Mouse (Mus musculus): ENCODE results near the gene Efl1.
"Not testable (repeated sequence)": the region's sequence is repeated elsewhere in the genome, so short reads cannot be mapped to it uniquely, and the experiment has no call there.

Efl1 gene

GRCm38 (mm10) chr7:82719740-82720139 lies 71.3 kb downstream of the Efl1 start:
- no peak for DNase-seq (ENCODE audit: low spot score in 2 of 2)

GRCm38 (mm10) chr7:82720501-82720900 lies 72.1 kb downstream of the Efl1 start:
- no peak for DNase-seq (ENCODE audit: low spot score in 2 of 2)

DNA sequence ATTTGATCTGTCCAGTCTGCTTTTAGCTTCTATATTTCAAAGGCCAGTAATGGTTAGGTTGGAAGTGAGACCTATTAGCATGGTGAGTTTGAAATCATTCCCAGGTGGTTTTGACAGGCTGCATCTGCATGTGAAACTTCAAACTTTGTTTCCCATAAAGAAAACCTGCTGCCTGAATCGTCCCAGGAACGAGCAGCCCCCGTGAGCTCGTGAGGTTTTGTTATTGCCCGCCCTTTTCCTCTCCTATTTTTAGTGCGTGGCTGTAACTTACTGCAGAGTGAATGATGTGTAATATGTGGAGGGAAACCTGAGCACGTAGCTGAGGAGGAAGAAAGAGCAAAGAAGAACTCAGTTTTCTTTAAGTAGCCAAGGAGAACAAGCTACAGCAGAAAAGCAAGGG lies 72.5 kb downstream of the Efl1 start:
- no peak for DNase-seq (ENCODE audit: low spot score in 2 of 2)

GRCm38 (mm10) chr7:82722486-82723123 lies 74.2 kb downstream of the Efl1 start:
- DNase-seq (ENCODE audit: low spot score in 2 of 2): no peak

GRCm38 (mm10) chr7:82723151-82723871 lies 74.9 kb downstream of the Efl1 start:
- DNase-seq (ENCODE audit: low spot score in 2 of 2): no peak

DNA sequence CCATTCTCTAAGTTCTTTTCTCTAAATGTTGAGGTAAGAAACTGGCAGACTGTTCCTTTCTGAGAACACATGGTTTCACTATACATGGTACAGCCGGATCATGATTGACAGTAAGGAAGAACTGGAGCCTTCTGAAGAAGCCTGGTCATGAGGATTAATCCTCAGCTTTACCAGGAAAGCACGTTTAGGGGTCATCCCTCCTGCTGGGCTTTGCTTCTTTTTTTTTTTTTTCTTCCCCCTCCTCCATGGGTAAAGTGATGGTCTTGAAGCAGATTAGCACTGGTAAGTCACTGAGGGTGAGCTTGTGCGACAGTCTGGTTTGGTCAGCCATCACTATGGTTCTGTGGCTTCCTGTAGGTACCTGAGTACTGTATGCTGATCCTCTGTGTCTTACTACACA lies 76.1 kb downstream of the Efl1 start:
- DNase-seq (ENCODE audit: low spot score in 2 of 2): no peak

- DNase-seq (ENCODE audit: low spot score in 2 of 2): no peak
Measured at GRCm38 (mm10) chr7:82725006-82725636, 76.7 kb downstream of the Efl1 start.

DNA sequence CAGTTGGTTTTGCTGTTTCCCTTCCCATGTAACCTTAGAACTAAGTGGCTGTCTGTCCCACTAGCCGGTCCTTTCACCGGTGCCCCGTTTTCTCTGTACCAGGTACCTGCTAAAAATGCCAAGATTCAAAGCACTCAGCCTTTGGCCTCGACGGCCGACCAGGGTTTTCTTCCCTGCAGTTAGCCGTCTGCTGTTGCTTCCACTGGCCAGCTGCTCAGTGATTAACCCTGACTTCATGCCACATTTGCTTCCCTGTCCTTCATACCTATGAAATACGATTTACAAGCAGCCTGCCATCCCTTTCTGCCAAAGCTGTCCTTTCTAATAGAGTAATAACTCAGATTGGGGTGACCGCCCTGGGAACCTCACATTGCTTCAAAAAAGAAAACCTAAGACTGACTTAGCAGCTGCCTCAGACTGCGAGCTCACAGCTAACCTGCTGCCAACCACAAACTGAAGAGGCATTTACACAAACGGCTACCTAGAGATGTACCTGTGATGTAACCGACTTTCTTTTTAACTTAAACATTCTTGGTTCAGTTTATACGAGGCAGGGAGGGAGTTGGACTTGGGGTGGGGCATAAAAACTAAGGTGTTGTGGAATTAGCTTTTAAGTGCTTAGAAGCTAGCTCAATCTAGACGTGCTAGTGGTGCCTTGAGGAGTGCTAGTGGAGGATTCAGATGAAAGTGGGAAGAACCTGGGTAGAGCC lies 77.5 kb downstream of the Efl1 start:
- no peak for DNase-seq (ENCODE audit: low spot score in 2 of 2)

DNA sequence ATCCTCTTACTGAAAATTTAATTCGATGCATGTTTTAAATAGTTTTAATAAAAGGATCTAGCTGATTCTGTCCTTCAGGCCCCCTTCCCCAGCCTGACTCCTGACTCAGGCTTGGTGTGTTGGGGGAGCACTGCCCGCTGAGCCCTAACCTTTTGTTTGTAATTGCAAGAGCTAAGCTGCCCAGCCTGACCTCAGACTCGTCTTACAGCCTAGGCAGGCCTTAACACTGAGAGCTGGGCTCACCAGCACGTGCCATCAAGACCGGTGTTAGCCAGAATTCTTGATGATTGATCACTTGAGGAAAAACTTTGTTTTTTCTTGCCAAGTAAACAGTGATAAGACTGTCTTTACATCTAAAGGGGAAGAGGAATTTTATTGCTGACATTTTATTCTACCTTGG lies 78.7 kb downstream of the Efl1 start:
- no peak for DNase-seq (ENCODE audit: low spot score in 2 of 2)

DNA sequence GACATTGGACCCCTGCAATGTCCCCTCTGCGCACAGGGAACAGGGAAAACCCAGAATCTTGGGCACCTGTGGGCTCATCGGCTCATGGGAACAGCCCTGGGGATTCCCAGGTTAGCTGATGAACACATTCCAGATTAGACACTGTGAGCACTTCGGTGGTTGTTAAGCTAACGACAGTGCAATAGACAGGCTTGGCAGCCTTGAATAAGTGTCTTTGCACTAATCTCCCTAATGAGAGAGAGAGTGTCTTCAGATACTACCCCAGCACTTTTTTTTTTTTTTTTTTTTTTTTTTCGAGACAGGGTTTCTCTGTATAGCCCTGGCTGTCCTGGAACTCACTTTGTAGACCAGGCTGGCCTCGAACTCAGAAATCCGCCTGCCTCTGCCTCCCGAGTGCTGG lies 80.6 kb downstream of the Efl1 start:
- DNase-seq (ENCODE audit: low spot score in 2 of 2): not testable (repeated sequence)

DNA sequence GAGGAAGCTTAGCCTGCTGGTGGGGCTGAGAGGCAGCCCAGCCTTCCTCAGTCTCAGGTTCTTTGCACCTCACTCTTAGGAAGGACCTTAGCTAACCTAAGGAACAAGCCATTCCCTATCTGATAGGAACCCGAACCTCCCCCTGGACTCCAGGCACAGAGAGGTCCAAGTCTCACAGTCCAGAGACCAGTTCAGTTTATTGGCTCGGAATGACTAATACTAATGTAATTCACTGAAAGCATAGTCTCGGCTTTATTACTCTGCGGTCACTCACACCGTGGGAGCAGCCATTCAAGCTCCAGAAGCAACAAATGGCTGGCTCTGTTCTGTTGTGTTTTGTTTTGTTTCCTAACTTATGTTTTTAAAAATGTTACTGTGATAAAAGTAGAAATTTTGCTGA lies 84.7 kb downstream of the Efl1 start:
- DNase-seq (ENCODE audit: low spot score in 2 of 2): no peak

- DNase-seq (ENCODE audit: low spot score in 2 of 2): no peak
Measured at GRCm38 (mm10) chr7:82733995-82734394, 85.6 kb downstream of the Efl1 start.

DNA sequence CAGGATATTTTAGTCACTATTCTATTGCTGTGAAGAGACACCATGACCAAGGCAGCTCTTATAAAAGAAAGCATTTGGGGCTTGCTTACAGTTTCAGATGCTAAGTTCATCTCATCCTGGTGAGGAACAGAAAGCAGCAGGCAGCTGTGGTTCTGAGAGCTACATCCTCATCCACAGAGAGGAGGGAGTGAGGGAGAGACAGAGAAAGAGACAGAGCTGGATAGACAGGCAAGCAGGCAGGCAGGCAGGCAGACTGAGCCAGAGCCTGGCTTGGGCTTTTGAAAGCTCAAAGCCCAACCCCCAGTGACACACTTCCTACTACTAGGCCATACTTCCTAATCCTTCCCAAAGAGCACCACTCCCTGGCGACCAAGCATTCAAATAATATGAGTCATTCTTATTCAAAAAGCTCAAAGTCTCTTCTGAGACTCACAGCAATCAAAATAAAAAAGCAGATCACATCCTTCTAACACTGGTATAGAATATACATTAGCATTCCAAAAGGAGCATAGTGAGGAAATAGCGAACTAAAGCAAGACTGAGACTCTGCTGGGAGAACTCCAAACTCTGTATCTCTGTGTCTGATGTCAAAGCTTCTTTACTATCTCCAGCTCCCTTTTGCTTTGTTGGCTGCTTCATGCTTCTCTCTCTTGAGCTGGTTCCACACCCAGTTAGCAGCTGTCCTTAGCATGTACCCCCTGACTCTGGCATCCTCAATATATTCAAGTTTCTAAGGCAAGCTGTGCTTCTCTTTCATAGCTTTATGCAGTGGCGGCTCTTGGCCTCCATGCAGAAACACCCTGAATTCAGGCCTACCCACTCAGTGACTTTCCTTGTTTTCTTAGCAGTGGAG lies 86.6 kb downstream of the Efl1 start:
- DNase-seq (ENCODE audit: low spot score in 2 of 2): no peak

- no peak for DNase-seq (ENCODE audit: low spot score in 2 of 2)
Measured at GRCm38 (mm10) chr7:82743116-82743765, 94.8 kb downstream of the Efl1 start.

- DNase-seq (ENCODE audit: low spot score in 2 of 2): no peak
Measured at GRCm38 (mm10) chr7:82744167-82744715, 95.8 kb downstream of the Efl1 start.

DNA sequence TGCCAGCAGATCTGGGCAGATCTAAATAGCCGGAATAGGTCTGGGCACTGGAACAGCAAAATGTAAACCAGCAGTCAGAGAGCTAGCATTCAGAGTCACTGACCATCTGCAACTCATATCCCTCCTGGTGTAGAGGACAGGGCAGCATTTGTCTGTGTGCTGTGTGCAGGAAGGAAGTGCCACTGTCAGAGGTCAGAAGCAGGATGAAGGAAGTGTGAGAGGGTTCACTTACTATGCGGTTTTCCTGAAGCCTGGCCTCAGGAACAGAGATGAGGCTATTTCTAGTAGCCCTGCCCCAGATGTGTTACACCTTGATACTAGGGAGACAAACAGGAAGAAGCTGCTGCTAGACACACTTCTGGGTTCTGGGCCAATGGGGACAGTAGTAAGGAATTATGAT lies 100.4 kb downstream of the Efl1 start:
- no peak for DNase-seq (ENCODE audit: low spot score in 2 of 2)

- no peak for DNase-seq (ENCODE audit: low spot score in 2 of 2)
Measured at GRCm38 (mm10) chr7:82749239-82749638, 100.8 kb downstream of the Efl1 start.

DNA sequence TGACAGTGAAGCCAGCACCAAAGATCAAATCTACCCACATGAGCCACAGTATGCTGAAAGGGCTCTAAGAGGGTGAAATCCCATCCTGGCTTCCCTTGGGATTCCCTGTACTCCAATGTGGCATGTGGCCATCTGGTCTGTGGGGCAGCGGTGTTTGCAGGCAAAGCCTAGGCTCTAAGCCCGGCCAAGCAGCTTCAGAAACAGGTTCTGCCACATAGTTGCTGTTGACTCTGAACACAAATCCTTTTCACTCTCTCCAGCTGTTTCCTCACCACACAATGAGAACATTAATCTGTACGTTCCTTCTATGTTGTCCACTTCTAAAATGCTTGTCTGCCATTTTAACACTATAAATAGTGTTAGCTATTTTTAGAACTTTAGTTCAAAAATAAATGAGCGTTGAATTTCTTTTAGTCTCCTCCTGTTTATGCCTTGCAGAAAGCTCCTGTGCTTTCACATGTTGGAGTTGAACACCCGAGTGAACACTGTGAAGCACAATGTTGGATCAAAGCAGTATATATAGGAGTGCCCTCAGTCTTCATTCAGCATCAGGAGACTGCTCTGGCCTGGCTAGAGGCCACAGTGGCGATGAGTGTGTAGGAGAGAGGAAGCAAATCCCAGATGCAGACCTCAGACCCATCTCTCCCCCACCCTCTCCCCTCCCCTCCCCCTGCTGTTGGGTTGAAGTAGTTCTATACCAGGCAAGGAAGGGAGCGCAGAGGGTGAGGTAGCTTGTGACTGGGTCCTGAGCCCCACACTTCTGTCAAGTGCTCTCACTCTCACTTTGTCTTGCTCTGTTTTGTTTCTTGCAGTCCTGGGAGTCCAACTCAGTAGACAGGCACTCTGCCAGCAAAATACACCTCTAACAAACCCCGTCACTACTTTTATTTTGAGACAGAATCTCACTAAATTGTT lies 104.0 kb downstream of the Efl1 start:
- no peak for DNase-seq (ENCODE audit: low spot score in 2 of 2)

- DNase-seq (ENCODE audit: low spot score in 2 of 2): no peak
Measured at GRCm38 (mm10) chr7:82755602-82756155, 107.3 kb downstream of the Efl1 start.
